Mouse (Mus musculus) intestine, embryonic 16.5 days (tissue): ENCODE results near the gene Gbx1. TPM values are rescaled to one million over a fixed set of nuclear protein-coding genes. Genes with fewer than 3 reads are reported as not detected.

Source experiments
- ATAC-seq: fragments of 200-750 bp; cut with Nextera tagmentation; 2 replicates; pipeline ENCODE4 v1.8.0; 2017; ENCODE audit warnings: moderate TSS enrichment, moderate library complexity
- H3K27ac ChIP-seq: fragments of 300-500 bp; sonication (generic); 2 replicates; pipeline ENCODE4 v1.5.1; 2014; ENCODE audit warnings: mild to moderate bottlenecking, low read length
- H3K27me3 ChIP-seq: fragments of 300-500 bp; sonication (generic); replicated peaks from 2 replicates; pipeline ENCODE4 v1.6.1; 2014; ENCODE audit warnings: low read length, control low read depth, mixed read lengths; ENCODE audit not compliant: control insufficient read depth, insufficient read depth
- H3K36me3 ChIP-seq: fragments of 300-500 bp; sonication (generic); 2 replicates; pipeline ENCODE4 v1.6.1; 2014; ENCODE audit warnings: low read length, control low read depth; ENCODE audit not compliant: control insufficient read depth, insufficient read depth
- H3K4me1 ChIP-seq: fragments of 300-500 bp; sonication (generic); 2 replicates; pipeline ENCODE4 v1.6.1; 2014; ENCODE audit warnings: low read length, control low read depth, mixed read lengths; ENCODE audit not compliant: control insufficient read depth, insufficient read depth
- H3K4me2 ChIP-seq: fragments of 300-500 bp; sonication (generic); 2 replicates; pipeline ENCODE4 v1.6.1; 2014; ENCODE audit warnings: low read depth, low read length, control low read depth
- H3K4me3 ChIP-seq: fragments of 300-500 bp; sonication (generic); 2 replicates; pipeline ENCODE4 v1.5.1; 2014; ENCODE audit warnings: mild to moderate bottlenecking, low read length
- H3K9ac ChIP-seq: fragments of 300-500 bp; sonication (generic); 2 replicates; pipeline ENCODE4 v1.6.1; 2014; ENCODE audit warnings: low read depth, low read length
- H3K9me3 ChIP-seq: fragments of 300-500 bp; sonication (generic); 2 replicates; pipeline ENCODE4 v1.6.1; 2016; ENCODE audit warnings: low read length, control low read depth; ENCODE audit not compliant: control insufficient read depth
- WGBS: fragments of 180-500 bp; shearing (Covaris S2); extraction: QIAGEN DNeasy Blood & Tissue Kit; methylation state at CpG from one replicate; pipeline ENCODE4 v1.1.7; 2014; 5-methylcytosine and 5-hydroxymethylcytosine counted together
- polyA plus RNA-seq: library from polyadenylated mRNA; unstranded; fragments of >200 nt; fragmentation: Nextera tagmentation; extraction: Ambion mirVana; gene quantifications from 2 replicates; pipeline ENCODE4 v1.2.1, GENCODE M21; 2015

Gbx1 gene
- polyA plus RNA-seq, 1 experiment from 2014 or later: 0.04 TPM

GRCm38 (mm10) chr5:24505513-24505912 lies 21.5 kb downstream of the Gbx1 start:
- Histone ChIP-seq H3K4me2 (no peak overlapping the region), H3K9me3 (no peaks in the 10 kb centered on the region; the same call in 1 of the 2 replicates), H3K27ac (no peak overlapping the region), H3K27me3 (peaks cover 3% of the 10 kb centered on the region; the same call in 1 of the 2 replicates), H3K36me3 (peaks cover 13% of the 10 kb centered on the region; the same call in 1 of the 2 replicates), H3K9ac (no peak overlapping the region), H3K4me1 (no peaks in the 10 kb centered on the region), H3K4me3 (no peak overlapping the region)
- no peak for ATAC-seq
- WGBS: 59% methylated on average over 2 of the region's 2 CpGs

- H3K36me3 ChIP-seq: peaks cover 20% of the 10 kb centered on the region
- H3K4me2 ChIP-seq: no peak overlapping the region
- WGBS: 76% methylated on average over 4 of the region's 4 CpGs
- H3K9ac ChIP-seq: no peak overlapping the region
- H3K9me3 ChIP-seq: no peaks in the 10 kb centered on the region
- H3K27me3 ChIP-seq: peaks cover 3% of the 10 kb centered on the region; the same call in 1 of the 2 replicates
- no peak for ATAC-seq
- H3K4me3 ChIP-seq: no peak overlapping the region
- H3K4me1 ChIP-seq: no peaks in the 10 kb centered on the region
- no peak overlapping the region for H3K27ac ChIP-seq
Observed at GRCm38 (mm10) chr5:24502786-24503185, 24.2 kb downstream of the Gbx1 start.

GRCm38 (mm10) chr5:24500851-24501250 lies 26.2 kb downstream of the Gbx1 start:
- WGBS: 82% methylated on average over 11 of the region's 11 CpGs
- no peak overlapping the region for H3K27ac ChIP-seq
- H3K4me1 ChIP-seq: no peaks in the 10 kb centered on the region
- ATAC-seq: no peak
- H3K9me3 ChIP-seq: no peaks in the 10 kb centered on the region
- H3K9ac ChIP-seq: no peak overlapping the region
- H3K36me3 ChIP-seq: peaks cover 20% of the 10 kb centered on the region
- H3K4me3 ChIP-seq: no peak overlapping the region
- H3K27me3 ChIP-seq: 0 out of 2 replicates have a peak, but pooled peaks cover 3% of the 10 kb centered on the region
- no peak overlapping the region for H3K4me2 ChIP-seq

GRCm38 (mm10) chr5:24499113-24499512 lies 27.9 kb downstream of the Gbx1 start:
- no peaks in the 10 kb centered on the region for H3K4me1 ChIP-seq
- no peak for ATAC-seq
- H3K9me3 ChIP-seq: no peaks in the 10 kb centered on the region
- H3K9ac ChIP-seq: no peak overlapping the region
- H3K27me3 ChIP-seq: no peaks in the 10 kb centered on the region
- no peak overlapping the region for H3K4me3 ChIP-seq
- H3K36me3 ChIP-seq: peaks cover 23% of the 10 kb centered on the region
- WGBS: 76% methylated on average over 10 of the region's 10 CpGs
- H3K27ac ChIP-seq: no peak overlapping the region
- H3K4me2 ChIP-seq: no peak overlapping the region

GRCm38 (mm10) chr5:24497526-24497925 lies 29.5 kb downstream of the Gbx1 start:
- ATAC-seq: no peak
- no peaks in the 10 kb centered on the region for H3K4me1 ChIP-seq
- peaks cover 33% of the 10 kb centered on the region for H3K36me3 ChIP-seq
- no peak overlapping the region for H3K4me2 ChIP-seq
- no peaks in the 10 kb centered on the region for H3K27me3 ChIP-seq
- H3K27ac ChIP-seq: no peak overlapping the region
- no peak overlapping the region for H3K9ac ChIP-seq
- WGBS: 82% methylated on average over 12 of the region's 12 CpGs
- no peaks in the 10 kb centered on the region for H3K9me3 ChIP-seq
- no peak overlapping the region for H3K4me3 ChIP-seq

- Histone ChIP-seq H3K9ac (no peak overlapping the region), H3K36me3 (peaks cover 33% of the 10 kb centered on the region), H3K27ac (no peak overlapping the region), H3K27me3 (no peaks in the 10 kb centered on the region), H3K4me2 (no peak overlapping the region), H3K4me3 (no peak overlapping the region), H3K9me3 (no peaks in the 10 kb centered on the region), H3K4me1 (no peaks in the 10 kb centered on the region)
- 80% methylated on average over 6 of the region's 6 CpGs for WGBS
- no peak for ATAC-seq
Observed at GRCm38 (mm10) chr5:24496756-24497155, 30.2 kb downstream of the Gbx1 start.

GRCm38 (mm10) chr5:24495019-24495418 lies 32.0 kb downstream of the Gbx1 start:
- H3K9ac ChIP-seq: no peak overlapping the region
- no peak for ATAC-seq
- H3K9me3 ChIP-seq: no peaks in the 10 kb centered on the region
- H3K36me3 ChIP-seq: peaks cover 23% of the 10 kb centered on the region
- no peaks in the 10 kb centered on the region for H3K27me3 ChIP-seq
- no peak overlapping the region for H3K27ac ChIP-seq
- no peak overlapping the region for H3K4me3 ChIP-seq
- H3K4me2 ChIP-seq: no peak overlapping the region
- H3K4me1 ChIP-seq: no peaks in the 10 kb centered on the region
- WGBS: 83% methylated on average over 15 of the region's 15 CpGs

- Histone ChIP-seq H3K27me3 (no peaks in the 10 kb centered on the region), H3K9ac (no peak overlapping the region), H3K4me2 (no peak overlapping the region), H3K4me1 (no peaks in the 10 kb centered on the region), H3K27ac (no peak overlapping the region), H3K36me3 (peaks cover 18% of the 10 kb centered on the region), H3K4me3 (no peak overlapping the region), H3K9me3 (no peaks in the 10 kb centered on the region)
- ATAC-seq: no peak
- 80% methylated on average over 16 of the region's 16 CpGs for WGBS
Observed at GRCm38 (mm10) chr5:24492546-24493285, 34.3 kb downstream of the Gbx1 start.

GRCm38 (mm10) chr5:24490413-24490920 lies 36.5 kb downstream of the Gbx1 start:
- H3K4me2 ChIP-seq: no peak overlapping the region
- H3K27ac ChIP-seq: no peak overlapping the region
- ATAC-seq: 0 out of 2 replicates have a peak, but pooled peaks have one; percentile 16
- H3K27me3 ChIP-seq: no peaks in the 10 kb centered on the region
- 45% methylated on average over 14 of the region's 14 CpGs for WGBS
- H3K4me3 ChIP-seq: no peak overlapping the region
- H3K4me1 ChIP-seq: no peaks in the 10 kb centered on the region
- H3K9me3 ChIP-seq: no peaks in the 10 kb centered on the region
- H3K36me3 ChIP-seq: peaks cover 18% of the 10 kb centered on the region
- H3K9ac ChIP-seq: no peak overlapping the region
